Comparison of ENCODE assay signal across 24 mouse cellular contexts in genomic region chr16:44932016-44932415, GRCm38 (mm10). TPM values are rescaled to one million over a fixed set of nuclear protein-coding genes. Genes with fewer than 3 reads are reported as not detected.
"Had no signal": no experiment of that assay in that cellular context is flagged by ENCODE, and none has a peak within 500 bp of the region (broad histone marks: within the 10 kb centered on the region; RNA-seq: fewer than 3 reads in every experiment).

No protein-coding gene starts in this region.

- ATAC-seq: intestine, postnatal 0 days; liver, embryonic 12.5 days; midbrain, embryonic 13.5 days; midbrain, embryonic 16.5 days had no signal

- DNase-seq: kidney, adult 2 months; kidney, postnatal 10 days; kidney, postnatal 36 days; left cerebral cortex, postnatal 4 days; lung, adult 18-20 months; lung, postnatal 10 days; lung, postnatal 36 days; retina, postnatal 1 day; right cerebral cortex, postnatal 25 days; spleen, adult 18-20 months; thymus, adult 18-20 months; thymus, postnatal 4 days had no signal

RNA-seq across cellular contexts. Expression of gene Cd200r3, which starts 11.5 kb away (rescaled TPM):
- total RNA-seq: left cerebral cortex, adult 8-10 months; left cerebral cortex, postnatal 14 days had no signal
- polyA plus RNA-seq: intestine, embryonic 14.5 days; kidney, embryonic 14.5 days; limb, embryonic 12.5 days; midbrain, embryonic 10.5 days; midbrain, embryonic 13.5 days; midbrain, embryonic 16.5 days; myocyte; neural tube, embryonic 13.5 days had no signal
